Comparison of ENCODE assay signal across 8 mouse cellular contexts in genomic region chr2:84454551-84455235, GRCm38 (mm10). TPM values are rescaled to one million over a fixed set of nuclear protein-coding genes. Genes with fewer than 3 reads are reported as not detected.
DNase-seq lines count a peak whose midpoint lies in the region; ATAC-seq and TF ChIP-seq lines count a peak whose summit lies in the region.

No protein-coding gene starts in this region.

- H3K9ac ChIP-seq in intestine, embryonic 15.5 days: no peak overlapping the region
- no peak overlapping the region for H3K9ac ChIP-seq in intestine, postnatal 0 days (ENCODE audit: low read depth, low read length)
- H3K9ac ChIP-seq in CH12.LX (ENCODE audit: insufficient read depth, low read depth): no peak overlapping the region
- no peak overlapping the region for H3K9ac ChIP-seq in embryonic facial prominence, embryonic 11.5 days (replicated peaks; ENCODE audit: low read length)

- H3K4me3 ChIP-seq in intestine, embryonic 15.5 days (replicated peaks): no peak overlapping the region
- H3K4me3 ChIP-seq in intestine, postnatal 0 days (ENCODE audit: low read depth, low read length): no peak overlapping the region
- H3K4me3 ChIP-seq in CH12.LX (replicated peaks in 1 of 3; ENCODE audit: low read depth in 2 of 3, low read length in 2 of 3, poor library complexity in 1 of 3): no peak overlapping the region
- H3K4me3 ChIP-seq in embryonic facial prominence, embryonic 11.5 days (ENCODE audit: low read depth, low read length): no peak overlapping the region
- H3K4me3 ChIP-seq in midbrain, embryonic 10.5 days: peak overlapping the region; percentile 18; the same call in 1 of the 2 replicates

- TF ChIP-seq EP300 in CH12.LX (IDR thresholded peaks at IDR 0.05; ENCODE audit: low read length): no peak

- no peaks in the 10 kb centered on the region for H3K79me2 ChIP-seq in CH12.LX (replicated peaks; ENCODE audit: control insufficient read depth, extremely low read depth, insufficient read depth, poor library complexity, severe bottlenecking)

- H3K4me1 ChIP-seq in intestine, embryonic 15.5 days (replicated peaks): no peaks in the 10 kb centered on the region
- no peaks in the 10 kb centered on the region for H3K4me1 ChIP-seq in intestine, postnatal 0 days (replicated peaks; ENCODE audit: control insufficient read depth, insufficient read depth, low read length)
- H3K4me1 ChIP-seq in CH12.LX (ENCODE audit: control insufficient read depth in 1 of 2, insufficient read depth in 2 of 2): peaks cover 0 to 5% of the 10 kb centered on the region in 2 experiments; a peak in 3 of 4 replicates
- H3K4me1 ChIP-seq in embryonic facial prominence, embryonic 11.5 days (ENCODE audit: control insufficient read depth, insufficient read depth, low read length): no peaks in the 10 kb centered on the region
- H3K4me1 ChIP-seq in midbrain, embryonic 10.5 days: 0 out of 2 replicates have a peak, but pooled peaks cover 4% of the 10 kb centered on the region

- dilution Hi-C loops in CH12.LX (cut with MboI; ENCODE audit: extremely low pct_ligation_motif_present, extremely low pct_unique_long_range_greater_than_20kb, low sequenced_read_pairs): no loop called here

- no peaks in the 10 kb centered on the region for H3K27me3 ChIP-seq in intestine, embryonic 15.5 days (replicated peaks)
- H3K27me3 ChIP-seq in intestine, postnatal 0 days (replicated peaks; ENCODE audit: control insufficient read depth, insufficient read depth, low read length): no peaks in the 10 kb centered on the region
- no peaks in the 10 kb centered on the region for H3K27me3 ChIP-seq in CH12.LX (replicated peaks)
- H3K27me3 ChIP-seq in embryonic facial prominence, embryonic 11.5 days (ENCODE audit: control insufficient read depth, insufficient read depth, low read length): no peaks in the 10 kb centered on the region
- H3K27me3 ChIP-seq in midbrain, embryonic 10.5 days (ENCODE audit: low read depth, poor library complexity, severe bottlenecking): no peaks in the 10 kb centered on the region

- no peak overlapping the region for H3K27ac ChIP-seq in intestine, embryonic 15.5 days
- H3K27ac ChIP-seq in intestine, postnatal 0 days (ENCODE audit: low read depth, low read length): no peak overlapping the region
- no peak overlapping the region for H3K27ac ChIP-seq in CH12.LX (ENCODE audit: insufficient read depth, low read depth)
- H3K27ac ChIP-seq in embryonic facial prominence, embryonic 11.5 days (replicated peaks; ENCODE audit: low read depth, low read length): no peak overlapping the region
- H3K27ac ChIP-seq in midbrain, embryonic 10.5 days (replicated peaks): no peak overlapping the region

- TF ChIP-seq RAD21 in CH12.LX (IDR thresholded peaks at IDR 0.05; ENCODE audit: low read depth, low read length): no peak

- TF ChIP-seq POLR2A in CH12.LX (IDR thresholded peaks at IDR 0.05; ENCODE audit: low read depth, low read length): no peak

- no peaks in the 10 kb centered on the region for H3K36me3 ChIP-seq in intestine, embryonic 15.5 days
- H3K36me3 ChIP-seq in intestine, postnatal 0 days (ENCODE audit: control insufficient read depth, insufficient read depth): no peaks in the 10 kb centered on the region
- H3K36me3 ChIP-seq in CH12.LX (replicated peaks in 1 of 2; ENCODE audit: control insufficient read depth in 1 of 2, insufficient read depth in 1 of 2, low read length in 1 of 2): no peaks in the 10 kb centered on the region
- no peaks in the 10 kb centered on the region for H3K36me3 ChIP-seq in embryonic facial prominence, embryonic 11.5 days (replicated peaks; ENCODE audit: control insufficient read depth, insufficient read depth, low read depth, low read length)
- no peaks in the 10 kb centered on the region for H3K36me3 ChIP-seq in midbrain, embryonic 10.5 days

- DNase-seq in CH12.LX (ENCODE audit: extremely low read depth): peak; percentile 48
- no peak for DNase-seq in embryonic facial prominence, embryonic 11.5 days (ENCODE audit: low spot score)
- no peak for DNase-seq in midbrain, embryonic 10.5 days (ENCODE audit: low spot score)
- DNase-seq in urinary bladder, postnatal 25 days (ENCODE audit: low spot score): no peak
- no peak for DNase-seq in cerebellum, postnatal 4 days (ENCODE audit: low spot score in 2 of 2)
- DNase-seq in kidney, postnatal 10 days: no peak

- H3K9me3 ChIP-seq in intestine, embryonic 15.5 days: no peaks in the 10 kb centered on the region
- H3K9me3 ChIP-seq in intestine, postnatal 0 days (ENCODE audit: control insufficient read depth): no peaks in the 10 kb centered on the region
- no peaks in the 10 kb centered on the region for H3K9me3 ChIP-seq in CH12.LX (replicated peaks; ENCODE audit: low read length)
- H3K9me3 ChIP-seq in embryonic facial prominence, embryonic 11.5 days (replicated peaks; ENCODE audit: control insufficient read depth, low read length): no peaks in the 10 kb centered on the region
- H3K9me3 ChIP-seq in midbrain, embryonic 10.5 days (replicated peaks): no peaks in the 10 kb centered on the region

- no peak overlapping the region for H3K4me2 ChIP-seq in intestine, embryonic 15.5 days (replicated peaks)
- H3K4me2 ChIP-seq in intestine, postnatal 0 days (replicated peaks; ENCODE audit: low read depth): no peak overlapping the region
- peak overlapping the region; percentile 52 for H3K4me2 ChIP-seq in CH12.LX (ENCODE audit: insufficient read depth, low read depth, poor library complexity, severe bottlenecking)
- H3K4me2 ChIP-seq in embryonic facial prominence, embryonic 11.5 days (ENCODE audit: low read depth, low read length): no peak overlapping the region

- ATAC-seq in intestine, embryonic 15.5 days: peak; percentile 54; the same call in 1 of the 2 replicates
- no peak for ATAC-seq in intestine, postnatal 0 days
- ATAC-seq in embryonic facial prominence, embryonic 11.5 days (replicated peaks; ENCODE audit: insufficient number of reproducible peaks, low FRiP score, low TSS enrichment, low read depth): 0 out of 2 replicates have a peak, but pooled peaks have one; percentile 48

- 62% methylated on average over 10 of the region's 10 CpGs for WGBS in intestine, embryonic 15.5 days
- 57% methylated on average over 10 of the region's 10 CpGs for WGBS in intestine, postnatal 0 days
- 61% methylated on average over 10 of the region's 10 CpGs for WGBS in embryonic facial prominence, embryonic 11.5 days
- 67% methylated on average over 10 of the region's 10 CpGs for WGBS in midbrain, embryonic 10.5 days

- no peak for TF ChIP-seq CTCF in intestine, postnatal 0 days (IDR thresholded peaks at IDR 0.05; ENCODE audit: low read depth)
- no peak for TF ChIP-seq CTCF in CH12.LX (conservative IDR thresholded peaks at IDR 0.05 in 1 of 2, IDR thresholded peaks at IDR 0.05 in 1 of 2; ENCODE audit: low read depth in 2 of 2, low read length in 2 of 2)

- in situ Hi-C loops in CH12.LX (cut with MboI; ENCODE audit: low pct_ligation_motif_present, low pct_unique_long_range_greater_than_20kb, low sequenced_read_pairs): loop anchor here (25.0 kb wide), 1 partner anchor 208 kb away; the partner anchor contains the start of genes Btbd18, Ctnnd1 and Selenoh

TF ChIP-seq in CH12.LX, 34 proteins besides CTCF, POLR2A, EP300 and RAD21:
- TF ChIP-seq MXI1 (IDR thresholded peaks at IDR 0.05; ENCODE audit: low read depth, low read length) (no peak), PAX5 (IDR thresholded peaks at IDR 0.05; ENCODE audit: low read length) (no peak), NRF1 (IDR thresholded peaks at IDR 0.05; ENCODE audit: low read depth, low read length) (no peak), MAX (IDR thresholded peaks at IDR 0.05; ENCODE audit: low read length) (no peak), ELF1 (IDR thresholded peaks at IDR 0.05; ENCODE audit: low read depth, low read length) (0 out of 2 replicates have a peak, but pooled peaks have one; percentile 19), CHD2 (IDR thresholded peaks at IDR 0.05; ENCODE audit: low read length) (no peak)
TF ChIP-seq in CH12.LX: peak in this region for 1.

RNA-seq across cellular contexts. Expression of gene Tfpi, which starts 21.9 kb away (rescaled TPM):
- 40.9 and 46.9 TPM in 2 replicates for polyA plus RNA-seq in intestine, embryonic 15.5 days (2015; fragmentation: Nextera tagmentation; extraction: Ambion mirVana)
- polyA plus RNA-seq in intestine, postnatal 0 days (2015; fragmentation: Nextera tagmentation; extraction: Ambion mirVana): 31.3 and 33.4 TPM in 2 replicates
- total RNA-seq in CH12.LX (2012; rRNA removed) (not detected in 2 replicates), CH12.LX (2014; rRNA removed) (0.38 and 0.46 TPM in 2 replicates)
- 0.17 TPM in 1 of 2 replicates, not detected in the other for polyA plus RNA-seq in CH12.LX (2012; ENCODE audit: insufficient read length, low read depth)
- polyA plus RNA-seq in embryonic facial prominence, embryonic 11.5 days (2014; fragmentation: Nextera tagmentation; extraction: Ambion mirVana): 20.8 and 23.1 TPM in 2 replicates
- 16.5 and 17.2 TPM in 2 replicates for polyA plus RNA-seq in midbrain, embryonic 10.5 days (2016; fragmentation: Nextera tagmentation; extraction: Ambion mirVana)

RNA-seq across cellular contexts. Expression of gene Calcrl, which starts 29.5 kb away (rescaled TPM):
- polyA plus RNA-seq in intestine, embryonic 15.5 days (2015; fragmentation: Nextera tagmentation; extraction: Ambion mirVana): 24.0 and 30.8 TPM in 2 replicates
- polyA plus RNA-seq in intestine, postnatal 0 days (2015; fragmentation: Nextera tagmentation; extraction: Ambion mirVana): 14.2 TPM in 2 replicates
- total RNA-seq in CH12.LX (2012; rRNA removed): 2.6 and 3.9 TPM in 2 replicates
- total RNA-seq in CH12.LX (2014; rRNA removed): 12.1 and 13.6 TPM in 2 replicates
- polyA plus RNA-seq in CH12.LX (2012; ENCODE audit: insufficient read length, low read depth): 4.3 and 5.9 TPM in 2 replicates
- 23.9 and 24.2 TPM in 2 replicates for polyA plus RNA-seq in embryonic facial prominence, embryonic 11.5 days (2014; fragmentation: Nextera tagmentation; extraction: Ambion mirVana)
- 11.3 and 13.4 TPM in 2 replicates for polyA plus RNA-seq in midbrain, embryonic 10.5 days (2016; fragmentation: Nextera tagmentation; extraction: Ambion mirVana)

Comparison
In these comparisons a context has a peak if more than half of its experiments do, and no peak if none do; other contexts are left out.
1. RNA of gene Tfpi, which starts 21.9 kb away (polyA plus RNA-seq): 40.9 to 46.9 TPM in intestine, embryonic 15.5 days, 31.3 to 33.4 TPM in intestine, postnatal 0 days, 20.8 to 23.1 TPM in embryonic facial prominence, embryonic 11.5 days and 16.5 to 17.2 TPM in midbrain, embryonic 10.5 days; 0.17 TPM in CH12.LX; every median in the first group is over 10 times any median in the second.